In the genomic region with DNA sequence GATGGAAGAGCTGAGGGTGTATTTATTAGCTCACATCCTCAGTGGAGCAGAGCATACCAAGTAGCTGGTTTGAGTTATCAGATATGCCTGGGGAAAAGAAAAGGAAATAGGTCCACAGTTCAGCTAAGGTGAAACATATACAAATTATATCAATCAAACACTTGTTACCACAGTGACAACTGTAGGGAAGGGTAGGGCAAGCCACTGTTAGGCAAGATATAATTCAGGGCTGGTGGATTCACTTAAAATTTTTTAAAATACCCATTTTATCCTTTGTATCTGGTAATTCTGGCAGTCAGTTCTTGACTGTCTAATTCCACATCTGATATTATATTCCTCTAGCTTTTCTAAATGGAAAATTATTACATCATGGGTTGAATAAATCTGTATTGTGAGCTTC, we compare ENCODE assay signal across 30 mouse cellular contexts.
"Had no signal": no experiment of that assay in that cellular context is flagged by ENCODE, and none has a peak within 500 bp of the region (broad histone marks: within the 10 kb centered on the region; RNA-seq: fewer than 3 reads in every experiment).

No protein-coding gene starts in this region.

- H3K4me1 ChIP-seq: heart, embryonic 12.5 days; heart, embryonic 13.5 days; heart, embryonic 15.5 days; hindbrain, embryonic 10.5 days; hindbrain, embryonic 12.5 days; hindbrain, embryonic 13.5 days; hindbrain, embryonic 15.5 days; intestine, embryonic 15.5 days; kidney, embryonic 15.5 days had no signal

- H3K9ac ChIP-seq: heart, embryonic 12.5 days; heart, embryonic 13.5 days; heart, embryonic 15.5 days; hindbrain, embryonic 12.5 days; hindbrain, embryonic 13.5 days; hindbrain, embryonic 14.5 days; hindbrain, embryonic 15.5 days; intestine, embryonic 15.5 days; kidney, embryonic 15.5 days had no signal

- H3K27me3 ChIP-seq: heart, embryonic 12.5 days; heart, embryonic 13.5 days; heart, embryonic 15.5 days; hindbrain, embryonic 12.5 days; hindbrain, embryonic 13.5 days; hindbrain, embryonic 15.5 days; intestine, embryonic 15.5 days; kidney, embryonic 15.5 days had no signal

- H3K4me3 ChIP-seq: heart, embryonic 12.5 days; heart, embryonic 13.5 days; heart, embryonic 15.5 days; hindbrain, embryonic 10.5 days; hindbrain, embryonic 12.5 days; hindbrain, embryonic 13.5 days; hindbrain, embryonic 15.5 days; intestine, embryonic 15.5 days; kidney, embryonic 15.5 days; layer of hippocampus, adult 2 months; left cerebral cortex, adult 2 months had no signal

- H3K9me3 ChIP-seq: heart, embryonic 12.5 days; heart, embryonic 13.5 days; heart, embryonic 15.5 days; hindbrain, embryonic 10.5 days; hindbrain, embryonic 12.5 days; hindbrain, embryonic 13.5 days; hindbrain, embryonic 15.5 days; intestine, embryonic 15.5 days; kidney, embryonic 15.5 days had no signal

- H3K36me3 ChIP-seq: heart, embryonic 12.5 days; heart, embryonic 13.5 days; heart, embryonic 15.5 days; hindbrain, embryonic 10.5 days; hindbrain, embryonic 12.5 days; hindbrain, embryonic 13.5 days; hindbrain, embryonic 15.5 days; intestine, embryonic 15.5 days; kidney, embryonic 15.5 days had no signal

- H3K27ac ChIP-seq: heart, embryonic 13.5 days; heart, embryonic 15.5 days; hindbrain, embryonic 10.5 days; hindbrain, embryonic 12.5 days; hindbrain, embryonic 13.5 days; hindbrain, embryonic 14.5 days; hindbrain, embryonic 15.5 days; hindbrain, postnatal 0 days; intestine, embryonic 15.5 days; kidney, embryonic 15.5 days; kidney, postnatal 0 days; layer of hippocampus, adult 2 months; left cerebral cortex, adult 2 months had no signal

- DNase-seq: heart, postnatal 10 days; heart, postnatal 14 days; heart, postnatal 36 days; heart, postnatal 4 days; kidney, adult 11 months; kidney, adult 18-20 months; kidney, adult 2 months; kidney, adult 8-10 months; kidney, adult 9 months; kidney, postnatal 10 days; kidney, postnatal 14 days; kidney, postnatal 25 days; kidney, postnatal 36 days; kidney, postnatal 4 days; layer of hippocampus, adult 9-11 months; layer of hippocampus, postnatal 36 days had no signal
